Mouse (Mus musculus) embryonic facial prominence, embryonic 12.5 days (tissue): ENCODE data around the gene Flt1. TPM values are rescaled to one million over a fixed set of nuclear protein-coding genes. Genes with fewer than 3 reads are reported as not detected.

Experiments used
- ATAC-seq: fragments of 200-750 bp; cut with Nextera tagmentation; 2 replicates; pipeline ENCODE4 v1.8.0; 2017; ENCODE audit not compliant: insufficient number of reproducible peaks, insufficient read depth, low FRiP score, low TSS enrichment
- H3K27ac ChIP-seq: fragments of 300-500 bp; sonication (generic); 2 replicates; pipeline ENCODE4 v1.5.1; 2016; ENCODE audit warnings: mild to moderate bottlenecking
- H3K27me3 ChIP-seq: fragments of 300-500 bp; sonication (generic); 2 replicates; pipeline ENCODE4 v1.6.1; 2016; ENCODE audit warnings: mild to moderate bottlenecking, moderate library complexity
- H3K36me3 ChIP-seq: fragments of 300-500 bp; sonication (generic); 2 replicates; pipeline ENCODE4 v1.6.1; 2016; ENCODE audit warnings: mild to moderate bottlenecking
- H3K4me1 ChIP-seq: fragments of 300-500 bp; sonication (generic); 2 replicates; pipeline ENCODE4 v1.6.1; 2016
- H3K4me2 ChIP-seq: fragments of 300-500 bp; sonication (generic); replicated peaks from 2 replicates; pipeline ENCODE4 v1.6.1; 2016; ENCODE audit warnings: mild to moderate bottlenecking, moderate library complexity
- H3K4me3 ChIP-seq: fragments of 300-500 bp; sonication (generic); 2 replicates; pipeline ENCODE4 v1.5.1; 2016; ENCODE audit warnings: mild to moderate bottlenecking
- H3K9ac ChIP-seq: fragments of 300-500 bp; sonication (generic); 2 replicates; pipeline ENCODE4 v1.6.1; 2016; ENCODE audit warnings: mild to moderate bottlenecking, moderate library complexity
- H3K9me3 ChIP-seq: fragments of 300-500 bp; sonication (generic); 2 replicates; pipeline ENCODE4 v1.6.1; 2016; ENCODE audit warnings: mild to moderate bottlenecking, moderate library complexity
- WGBS: fragments of 180-500 bp; shearing (Covaris S2); methylation state at CpG from one replicate; pipeline ENCODE4 v1.1.7; 2016; 5-methylcytosine and 5-hydroxymethylcytosine counted together
- polyA plus RNA-seq: library from polyadenylated mRNA; unstranded; fragments of >200 nt; fragmentation: Nextera tagmentation; extraction: Ambion mirVana; gene quantifications from 2 replicates; pipeline ENCODE4 v1.2.1, GENCODE M21; 2016

Gene Flt1
- polyA plus RNA-seq = 12.7 and 16.3 TPM in 2 replicates

DNA sequence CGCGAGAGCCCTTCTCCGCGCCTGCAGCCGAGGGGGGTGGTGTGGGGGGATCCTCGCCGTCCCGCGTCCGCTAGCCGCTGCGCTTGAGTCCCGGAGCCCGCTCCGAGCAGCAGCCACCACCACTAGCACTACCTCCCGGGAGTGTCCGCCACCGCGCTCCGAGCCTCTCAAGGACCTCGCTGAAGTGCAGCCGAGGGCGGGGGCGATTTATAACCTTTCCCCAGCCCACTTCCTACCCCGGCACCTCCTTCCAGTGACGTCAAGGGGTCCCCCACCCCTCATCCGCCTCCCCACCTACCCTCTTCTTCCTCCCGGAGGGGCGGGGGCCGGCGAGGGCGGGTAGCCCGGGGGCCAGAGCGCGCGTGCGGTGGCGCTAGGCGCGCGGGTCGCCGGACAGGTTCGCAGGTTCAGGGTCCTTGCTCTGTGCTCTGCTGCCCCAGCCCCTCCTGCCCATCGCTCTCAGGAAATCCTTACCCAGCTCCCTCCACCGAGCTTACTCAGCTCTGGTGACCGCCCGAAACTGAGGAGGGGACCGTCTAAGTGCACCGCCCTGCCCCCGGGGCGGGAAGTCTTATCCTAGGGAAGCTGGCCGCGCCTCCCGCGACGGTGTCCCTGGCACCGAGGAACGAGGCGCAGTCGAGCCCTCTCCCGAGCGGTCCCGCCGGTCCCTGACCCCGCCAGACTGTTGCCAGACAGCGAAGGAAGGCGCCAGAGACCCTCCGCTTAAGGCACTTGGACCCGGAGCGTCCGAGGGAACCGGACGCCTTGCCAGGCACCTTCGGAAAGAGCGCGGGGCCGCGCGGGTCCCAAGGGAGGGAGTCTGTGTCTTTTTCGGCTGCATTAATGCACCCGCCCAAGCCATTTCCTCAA is at the start of gene Flt1:
Flt1 (minus strand) TSS at position 181 of the 870 bp plus-strand sequence.
- Histone ChIP-seq H3K4me1 (peaks cover 18% of the 10 kb centered on the region), H3K9ac (peak within 1 kb of the TSS; percentile 41), H3K9me3 (no peaks in the 10 kb centered on the region), H3K27me3 (peaks cover 78% of the 10 kb centered on the region), H3K36me3 (no peaks in the 10 kb centered on the region), H3K4me2 (peak within 1 kb of the TSS; percentile 80), H3K4me3 (peak within 1 kb of the TSS; percentile 41), H3K27ac (0 out of 2 replicates have a peak within 1 kb of the TSS, but pooled peaks have one; percentile 41)
- whole genome bisulfite sequencing = under 1% methylated on average over 66 of the region's 82 CpGs
- ATAC-seq = peak; percentile 30; the same call in 1 of the 2 replicates

DNA sequence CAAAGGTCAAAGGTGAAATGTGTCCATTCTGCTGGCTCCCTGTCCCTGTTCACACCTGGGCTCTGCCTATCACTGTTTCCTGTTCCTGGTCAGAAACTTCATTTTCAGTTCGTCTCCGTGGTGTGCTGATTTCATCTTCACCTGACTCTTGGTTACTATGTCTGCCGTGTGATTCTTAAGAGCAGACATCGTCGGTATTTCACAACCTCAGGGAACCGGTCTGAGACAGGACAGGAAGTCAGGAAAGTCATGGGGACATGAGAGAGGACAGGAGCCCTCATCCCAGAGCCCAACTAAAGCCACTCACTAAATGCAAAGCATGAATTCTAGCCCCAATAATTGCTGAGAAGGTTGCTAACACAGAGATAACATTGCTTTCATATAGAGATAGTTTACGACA is 49.4 kb upstream of the Flt1 start:
- WGBS = 77% methylated on average over 7 of the region's 7 CpGs

DNA sequence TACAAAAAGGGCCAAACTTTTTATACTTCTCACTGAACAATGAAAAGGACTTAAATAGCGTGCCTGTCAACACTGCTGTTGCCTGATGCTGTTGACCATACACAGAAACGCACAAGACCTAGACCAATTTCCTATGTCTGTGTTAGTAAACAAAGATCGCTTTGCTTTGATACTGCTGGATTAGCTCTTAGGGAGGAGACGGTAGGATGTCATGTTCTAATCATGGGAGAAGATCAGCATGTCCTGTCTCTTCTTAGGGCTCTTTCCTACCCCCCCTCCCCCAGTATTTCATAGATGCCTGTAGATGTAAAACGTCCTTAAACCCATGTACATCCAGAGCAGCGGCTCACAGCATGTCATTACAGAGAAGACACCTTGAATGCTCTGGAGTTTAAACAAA is 44.1 kb upstream of the Flt1 start:
- Histone ChIP-seq H3K4me1 (no peaks in the 10 kb centered on the region), H3K27ac (no peak overlapping the region), H3K27me3 (no peaks in the 10 kb centered on the region), H3K9ac (no peak overlapping the region), H3K9me3 (0 out of 2 replicates have a peak, but pooled peaks cover 3% of the 10 kb centered on the region), H3K4me2 (no peak overlapping the region), H3K36me3 (no peaks in the 10 kb centered on the region), H3K4me3 (no peak overlapping the region)
- no peak for ATAC-seq
- WGBS = 68% methylated on average over 6 of the region's 6 CpGs

More for the DNA sequence above, 49.4 kb upstream of the Flt1 start:
- no peak overlapping the region for H3K4me3 ChIP-seq
- 0 out of 2 replicates have a peak, but pooled peaks cover 3% of the 10 kb centered on the region for H3K9me3 ChIP-seq
- H3K36me3 ChIP-seq = no peaks in the 10 kb centered on the region
- no peak for ATAC-seq
- H3K4me1 ChIP-seq = peaks cover 13% of the 10 kb centered on the region; the same call in 1 of the 2 replicates
- H3K4me2 ChIP-seq = no peak overlapping the region
- H3K27me3 ChIP-seq = no peaks in the 10 kb centered on the region
- no peak overlapping the region for H3K9ac ChIP-seq
- no peak overlapping the region for H3K27ac ChIP-seq

DNA sequence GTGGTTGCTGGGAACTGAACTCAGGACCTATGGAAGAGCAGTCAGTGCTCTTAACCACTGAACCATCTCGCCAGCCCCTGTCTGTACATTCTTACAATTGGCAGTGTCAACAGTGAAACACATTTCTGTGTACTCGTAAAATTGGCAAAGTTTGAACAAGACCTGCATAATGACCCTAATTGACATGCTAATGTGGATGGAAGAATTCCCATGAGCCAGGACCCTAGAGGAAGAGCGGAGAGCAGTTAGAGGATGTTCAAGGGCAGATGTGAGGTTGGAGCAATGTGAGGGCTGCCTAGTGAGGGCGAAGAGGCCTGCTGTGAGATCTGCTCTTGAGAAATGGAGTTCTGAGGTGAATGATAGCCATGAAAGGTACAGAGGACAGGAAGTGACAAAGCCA is 38.2 kb upstream of the Flt1 start:
- ATAC-seq = no peak
- Histone ChIP-seq H3K9me3 (no peaks in the 10 kb centered on the region), H3K4me2 (no peak overlapping the region), H3K4me1 (no peaks in the 10 kb centered on the region), H3K9ac (no peak overlapping the region), H3K4me3 (no peak overlapping the region), H3K27me3 (no peaks in the 10 kb centered on the region), H3K27ac (no peak overlapping the region), H3K36me3 (no peaks in the 10 kb centered on the region)
- 89% methylated on average over 4 of the region's 4 CpGs for WGBS

DNA sequence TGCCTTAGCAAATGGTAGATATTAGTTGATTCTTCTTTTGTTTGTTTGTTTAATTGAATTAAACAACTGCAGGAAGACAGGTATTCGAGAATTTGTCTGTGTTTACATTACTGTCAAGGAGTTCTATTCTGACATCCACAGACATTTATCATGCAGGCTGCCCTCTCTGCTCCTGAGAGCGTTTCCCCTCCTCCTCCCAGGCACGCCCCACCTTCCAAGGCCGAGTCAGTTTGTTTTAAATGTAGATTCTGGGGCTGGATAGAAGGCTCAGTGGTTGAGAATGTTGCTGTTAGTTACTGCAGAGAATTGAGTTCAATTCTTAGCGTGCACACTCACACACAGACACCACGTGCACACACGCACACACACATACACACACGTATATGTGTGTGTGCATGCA is 36.2 kb upstream of the Flt1 start:
- Histone ChIP-seq H3K4me1 (0 out of 2 replicates have a peak, but pooled peaks cover 4% of the 10 kb centered on the region), H3K4me3 (no peak overlapping the region), H3K36me3 (no peaks in the 10 kb centered on the region), H3K27me3 (no peaks in the 10 kb centered on the region), H3K9me3 (no peaks in the 10 kb centered on the region), H3K4me2 (no peak overlapping the region), H3K9ac (no peak overlapping the region), H3K27ac (no peak overlapping the region)
- 18% methylated on average over 8 of the region's 8 CpGs for WGBS
- ATAC-seq = no peak

DNA sequence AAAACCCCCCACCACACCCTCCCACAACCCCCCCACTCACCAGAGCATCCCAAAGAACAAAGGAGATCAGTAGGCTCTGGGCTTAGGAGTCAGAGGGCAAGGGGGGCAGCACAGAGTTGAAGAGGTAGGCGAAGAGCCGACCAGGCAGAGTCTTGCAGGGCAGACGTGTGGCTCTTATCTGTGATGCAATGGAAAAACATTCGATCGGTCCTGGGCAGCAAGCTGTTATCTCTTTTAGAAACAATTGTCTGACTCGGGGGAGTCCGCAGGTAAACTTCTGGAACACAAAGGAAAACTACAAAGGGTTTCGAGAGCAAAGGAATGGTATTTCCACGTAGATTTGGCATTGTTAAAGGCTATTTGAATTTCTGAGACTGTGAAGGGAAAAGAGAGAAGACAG is 35.5 kb upstream of the Flt1 start:
- no peaks in the 10 kb centered on the region for H3K9me3 ChIP-seq
- WGBS = 7% methylated on average over 9 of the region's 9 CpGs
- ATAC-seq = no peak
- H3K27me3 ChIP-seq = no peaks in the 10 kb centered on the region
- H3K4me3 ChIP-seq = no peak overlapping the region
- 0 out of 2 replicates have a peak, but pooled peaks cover 4% of the 10 kb centered on the region for H3K4me1 ChIP-seq
- no peak overlapping the region for H3K9ac ChIP-seq
- H3K36me3 ChIP-seq = no peaks in the 10 kb centered on the region
- no peak overlapping the region for H3K4me2 ChIP-seq
- H3K27ac ChIP-seq = no peak overlapping the region

DNA sequence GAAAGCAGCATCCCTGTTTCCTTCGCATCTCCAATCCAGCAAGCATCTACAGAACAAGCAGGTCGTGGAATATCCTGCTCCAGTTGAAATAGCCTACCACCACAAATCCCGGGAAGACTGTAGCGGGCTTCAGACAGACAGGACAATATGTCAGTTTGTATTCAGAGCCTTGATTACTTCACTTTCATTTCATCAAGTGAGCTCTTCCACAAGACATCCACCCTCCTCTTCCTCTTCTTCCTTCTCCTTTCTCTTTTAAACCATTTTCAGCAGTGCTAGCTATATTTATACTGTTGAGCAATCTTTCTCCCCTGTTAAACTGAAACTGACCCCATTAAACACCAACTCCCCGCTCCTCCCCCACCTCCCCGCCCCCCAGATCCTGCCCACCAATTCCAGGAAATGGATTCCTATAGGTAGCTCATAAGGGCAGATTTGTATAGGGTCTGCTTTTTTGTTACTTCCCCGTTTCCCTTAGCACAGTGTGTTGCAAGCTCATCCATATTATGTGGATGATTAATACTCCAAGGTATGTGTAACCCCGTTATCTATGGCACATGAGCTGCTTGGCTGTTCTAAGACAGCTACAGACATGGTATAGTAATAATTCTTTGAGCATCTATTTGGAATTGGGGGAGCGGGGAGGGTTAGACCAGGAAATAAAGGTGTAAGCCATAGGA is 33.0 kb upstream of the Flt1 start:
- H3K27ac ChIP-seq = no peak overlapping the region
- 76% methylated on average over 9 of the region's 9 CpGs for WGBS
- no peak overlapping the region for H3K4me3 ChIP-seq
- H3K36me3 ChIP-seq = no peaks in the 10 kb centered on the region
- no peak for ATAC-seq
- peaks cover 8% of the 10 kb centered on the region for H3K27me3 ChIP-seq
- no peak overlapping the region; the same call in 1 of the 2 replicates for H3K4me2 ChIP-seq
- H3K9ac ChIP-seq = no peak overlapping the region
- H3K4me1 ChIP-seq = 0 out of 2 replicates have a peak, but pooled peaks cover 4% of the 10 kb centered on the region
- peaks cover 6% of the 10 kb centered on the region; the same call in 1 of the 2 replicates for H3K9me3 ChIP-seq

DNA sequence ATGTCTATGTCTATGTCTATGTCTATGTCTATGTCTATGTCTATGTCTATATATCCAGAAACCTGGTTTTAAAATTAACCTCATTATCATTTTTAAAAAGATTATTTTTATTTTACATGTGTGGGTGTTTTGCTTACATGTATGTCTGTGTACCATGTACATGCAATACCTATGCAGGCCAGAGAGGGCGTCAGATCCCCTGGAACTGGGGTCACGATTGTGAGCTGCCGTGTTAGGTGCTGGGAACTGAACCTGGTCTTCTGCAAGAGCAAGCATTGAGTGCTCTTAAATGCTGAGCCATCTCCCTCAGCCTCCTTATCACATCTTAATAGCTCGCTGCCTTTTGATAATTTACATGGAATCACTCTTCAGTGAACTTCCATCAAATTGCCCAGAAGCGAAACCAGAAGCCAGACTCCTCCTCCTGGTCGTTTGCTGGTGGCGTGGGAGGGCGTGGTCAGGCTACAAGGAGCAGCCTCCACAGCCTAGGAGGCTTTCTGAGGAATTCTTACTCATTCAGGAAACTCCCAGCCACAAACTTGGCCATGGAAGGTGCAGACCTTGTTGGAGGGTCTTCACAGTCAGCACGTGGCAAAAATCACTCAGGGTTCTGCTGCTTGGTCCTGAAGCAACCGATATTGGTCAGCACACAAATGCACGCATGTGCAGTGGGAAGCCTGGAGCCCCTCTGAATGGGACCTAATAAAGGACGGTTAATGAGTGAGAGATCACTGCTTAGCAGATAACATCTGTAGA is 32.2 kb upstream of the Flt1 start:
- 0 out of 2 replicates have a peak, but pooled peaks cover 4% of the 10 kb centered on the region for H3K4me1 ChIP-seq
- no peaks in the 10 kb centered on the region for H3K36me3 ChIP-seq
- peaks cover 15% of the 10 kb centered on the region for H3K27me3 ChIP-seq
- no peak overlapping the region for H3K27ac ChIP-seq
- no peak for ATAC-seq
- H3K4me3 ChIP-seq = no peak overlapping the region
- no peak overlapping the region for H3K9ac ChIP-seq
- WGBS = 59% methylated on average over 12 of the region's 12 CpGs
- no peak overlapping the region; the same call in 1 of the 2 replicates for H3K4me2 ChIP-seq
- H3K9me3 ChIP-seq = peaks cover 6% of the 10 kb centered on the region; the same call in 1 of the 2 replicates

DNA sequence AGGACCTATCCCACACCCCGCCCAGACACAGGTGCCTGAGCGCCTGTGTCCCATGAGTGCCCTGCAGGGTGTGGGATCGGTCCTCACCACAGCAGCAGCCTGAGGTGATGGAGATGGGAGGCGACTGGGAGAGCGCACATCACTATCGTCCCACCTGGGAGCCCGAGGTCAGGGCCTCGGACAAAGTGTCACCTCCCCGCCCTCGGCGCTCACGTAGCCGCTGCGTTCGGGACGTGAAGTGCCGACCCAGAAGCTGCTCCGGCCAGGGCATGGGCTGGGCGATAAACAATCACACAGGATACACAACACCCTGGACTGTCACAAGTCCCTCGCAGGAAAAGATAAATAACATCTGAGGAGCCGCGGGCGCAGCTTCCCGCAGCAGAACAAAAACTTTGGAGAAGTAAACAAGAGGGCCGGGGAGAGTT is 27.1 kb upstream of the Flt1 start:
- H3K4me3 ChIP-seq = peak overlapping the region; percentile 9; the same call in 1 of the 2 replicates
- peak overlapping the region; percentile 36 for H3K4me2 ChIP-seq
- peaks cover 57% of the 10 kb centered on the region for H3K27me3 ChIP-seq
- no peak overlapping the region for H3K27ac ChIP-seq
- H3K9ac ChIP-seq = no peak overlapping the region
- H3K36me3 ChIP-seq = no peaks in the 10 kb centered on the region
- H3K9me3 ChIP-seq = peaks cover 6% of the 10 kb centered on the region; the same call in 1 of the 2 replicates
- no peak for ATAC-seq
- 3% methylated on average over 25 of the region's 25 CpGs for WGBS
- H3K4me1 ChIP-seq = peaks cover 11% of the 10 kb centered on the region

DNA sequence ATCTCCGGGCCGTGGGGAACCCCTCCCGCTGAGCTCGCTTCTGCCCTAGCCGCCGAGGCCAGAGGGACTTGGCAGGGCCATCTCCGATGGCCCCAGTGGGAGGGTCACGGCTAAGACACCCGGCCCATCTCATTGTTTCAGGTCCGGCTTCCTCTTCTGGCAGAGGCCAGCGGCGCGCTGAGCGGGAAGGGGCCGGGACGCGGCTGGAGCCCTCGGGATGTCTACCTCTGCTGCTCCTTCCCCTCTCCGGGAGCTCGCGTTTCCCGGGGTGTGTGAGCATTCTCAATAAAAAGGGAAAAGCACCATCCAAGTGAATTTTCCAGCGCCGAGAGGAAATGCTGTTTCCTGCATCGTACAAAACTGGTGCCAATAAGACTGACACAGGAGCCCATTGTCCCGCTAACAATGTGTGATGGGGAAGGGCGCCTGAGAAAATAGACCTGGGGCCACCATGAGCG is 25.9 kb upstream of the Flt1 start:
- Histone ChIP-seq H3K27me3 (peaks cover 59% of the 10 kb centered on the region), H3K9me3 (peaks cover 6% of the 10 kb centered on the region; the same call in 1 of the 2 replicates), H3K4me3 (peak overlapping the region; percentile 38), H3K27ac (no peak overlapping the region), H3K4me1 (peaks cover 12% of the 10 kb centered on the region), H3K4me2 (peak overlapping the region; percentile 58), H3K9ac (peak overlapping the region; percentile 33; the same call in 1 of the 2 replicates), H3K36me3 (no peaks in the 10 kb centered on the region)
- ATAC-seq = no peak
- under 1% methylated on average over 28 of the region's 28 CpGs for WGBS

DNA sequence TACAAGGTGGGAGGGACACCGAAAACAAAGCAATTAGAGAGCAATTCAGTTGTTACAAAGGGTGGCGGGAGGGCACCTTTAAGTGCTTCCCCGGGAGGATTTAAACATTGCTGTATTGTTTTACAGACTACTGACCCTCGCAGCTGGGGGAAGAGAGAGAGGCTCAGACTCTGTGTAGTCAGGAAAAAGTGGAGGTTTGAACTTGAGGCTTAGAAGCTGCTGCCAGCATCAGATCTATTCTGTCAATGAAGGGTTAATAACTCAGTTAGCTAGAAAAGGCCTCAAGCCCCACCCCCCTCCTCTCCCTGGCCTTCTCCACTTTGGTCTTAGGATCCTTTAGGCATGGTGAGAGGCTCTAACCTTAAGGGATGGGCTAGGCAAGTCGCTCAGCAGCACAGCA is 24.2 kb upstream of the Flt1 start:
- H3K9ac ChIP-seq = no peak overlapping the region
- H3K4me1 ChIP-seq = peaks cover 12% of the 10 kb centered on the region
- H3K4me2 ChIP-seq = no peak overlapping the region
- no peak for ATAC-seq
- H3K36me3 ChIP-seq = no peaks in the 10 kb centered on the region
- H3K9me3 ChIP-seq = peaks cover 6% of the 10 kb centered on the region; the same call in 1 of the 2 replicates
- peaks cover 59% of the 10 kb centered on the region for H3K27me3 ChIP-seq
- H3K27ac ChIP-seq = no peak overlapping the region
- WGBS = 9% methylated on average over 5 of the region's 5 CpGs
- no peak overlapping the region for H3K4me3 ChIP-seq
